Mouse (Mus musculus): Measurements from ENCODE around the gene Olfr598. TPM values are rescaled to one million over a fixed set of nuclear protein-coding genes. Genes with fewer than 3 reads are reported as not detected.

The Olfr598 gene
- total RNA-seq (2023): not detected

DNA sequence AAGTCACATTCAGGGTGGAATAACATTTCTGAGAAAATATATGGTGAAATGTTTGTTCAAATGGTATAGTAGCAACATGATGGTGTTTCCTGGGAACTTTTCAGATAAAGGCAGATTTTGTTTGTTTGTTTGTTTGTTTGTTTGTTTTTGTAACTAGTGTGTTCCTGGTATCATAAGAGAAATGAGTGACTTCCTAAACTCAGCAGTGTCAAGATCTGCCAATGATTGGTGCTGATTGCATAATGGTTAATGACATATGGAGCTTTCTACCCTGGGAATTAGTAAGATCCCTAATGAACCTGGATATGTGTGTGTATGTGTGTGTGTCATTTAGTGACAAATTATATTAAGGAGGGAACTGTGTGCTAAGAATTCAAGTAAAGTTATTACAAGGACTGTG lies at the start of gene Olfr598:
Olfr598 (plus strand) TSS at position 301 of the 400 bp plus-strand sequence.

DNA sequence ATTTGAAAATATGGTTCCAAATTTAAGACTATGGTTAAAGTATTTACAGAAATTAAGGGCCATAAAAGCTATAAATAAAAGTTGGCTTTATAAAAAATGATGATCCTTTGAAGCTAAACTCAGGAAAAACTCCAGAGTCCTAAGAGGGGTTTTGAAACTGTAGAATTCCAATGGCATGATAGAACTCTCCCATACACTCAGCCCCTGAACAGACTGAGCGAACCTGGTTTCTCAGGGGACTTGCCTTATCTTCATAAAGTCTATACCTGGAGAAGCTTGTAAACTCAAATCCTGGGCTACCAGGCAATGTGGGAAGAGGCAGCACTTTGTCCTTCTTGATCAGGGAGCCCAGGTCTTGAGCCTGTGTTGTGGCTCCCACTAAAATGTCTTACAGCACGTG lies 18.0 kb upstream of the Olfr598 start, which contains the start of gene Olfr596:
Olfr596 (plus strand) TSS at position 301 of the 400 bp plus-strand sequence.

DNA sequence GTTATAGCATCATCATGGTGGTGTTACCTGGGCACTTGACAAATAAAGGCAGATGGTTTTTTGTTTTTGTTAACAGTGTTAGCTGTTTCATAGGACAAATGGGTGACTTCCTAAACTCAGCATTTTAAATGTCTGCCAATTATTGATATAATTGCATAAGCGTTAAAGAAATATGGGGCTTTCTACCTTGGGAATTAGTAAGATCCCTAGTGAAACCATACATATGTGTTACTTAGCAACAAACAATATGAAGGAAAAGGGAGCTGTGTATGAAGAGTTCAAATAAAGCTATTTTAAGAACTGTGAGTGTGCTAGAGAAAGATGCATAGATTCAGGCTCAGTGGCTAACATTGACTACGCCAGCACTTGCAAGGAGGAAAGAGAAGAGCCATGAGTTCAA lies 7.4 kb upstream of the Olfr598 start, which contains the start of gene Olfr597:
Olfr597 (plus strand) TSS at position 301 of the 400 bp plus-strand sequence.

DNA sequence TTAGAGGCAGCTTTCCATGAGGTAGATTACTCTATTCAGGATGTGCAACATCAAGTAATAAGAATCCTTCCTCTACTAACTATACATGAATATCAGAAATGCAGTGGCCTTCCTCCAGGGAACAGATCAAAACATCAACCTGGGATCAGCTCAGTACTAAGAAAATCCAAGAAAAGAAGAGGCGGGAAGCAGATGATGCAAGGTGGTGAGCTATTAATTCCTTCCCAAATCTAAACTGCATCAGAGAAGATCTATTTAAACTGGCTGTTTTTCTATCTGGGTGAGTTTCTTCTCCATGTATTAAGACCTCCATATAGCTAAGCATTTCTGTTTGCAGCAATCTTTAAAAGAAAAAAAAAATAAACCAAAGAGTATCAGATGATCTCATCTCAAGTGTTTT lies 12.2 kb downstream of the Olfr598 start, which contains the start of gene Olfr599:
Olfr599 (plus strand) TSS at position 301 of the 400 bp plus-strand sequence.

DNA sequence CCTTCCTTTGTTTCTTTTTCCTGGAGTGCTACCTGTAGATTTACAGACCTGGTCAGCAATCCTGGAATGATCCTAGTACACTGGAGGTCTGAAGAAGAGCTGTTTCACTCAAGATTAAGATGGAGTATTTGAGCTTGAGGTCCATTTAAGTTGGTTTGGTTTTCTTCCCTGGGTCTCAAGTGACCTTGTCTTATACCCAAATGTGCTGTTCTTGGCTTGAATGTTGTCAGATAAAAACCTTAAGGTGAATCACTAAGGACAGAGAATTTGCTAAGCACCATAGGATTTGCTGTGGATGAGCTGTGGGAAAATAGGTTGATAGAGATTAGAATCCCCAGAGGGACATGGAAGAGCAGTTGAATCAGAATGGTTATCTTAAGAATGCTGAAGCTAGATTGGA lies 26.2 kb downstream of the Olfr598 start, which contains the start of gene Olfr600:
Olfr600 (minus strand) TSS at position 101 of the 400 bp plus-strand sequence.

DNA sequence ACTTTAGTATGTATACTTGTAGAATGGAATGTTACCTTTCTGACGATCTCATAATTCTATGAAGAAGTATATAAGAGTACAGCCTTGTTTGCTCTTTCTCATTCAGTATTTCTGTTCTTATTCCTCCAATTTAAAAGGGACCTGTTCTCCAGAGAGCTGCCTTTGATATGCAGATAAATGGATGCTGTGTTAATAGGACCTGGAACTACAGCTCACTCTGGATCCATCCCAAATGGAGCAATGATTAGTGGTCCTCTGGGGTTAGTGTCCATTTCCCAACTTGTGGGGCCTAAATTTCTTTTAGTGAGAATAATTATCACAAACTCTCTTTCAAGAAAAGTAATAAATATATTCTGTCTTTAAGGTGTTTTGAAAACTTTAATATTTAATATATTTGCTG lies 39.2 kb downstream of the Olfr598 start, which contains the start of gene Olfr601:
Olfr601 (minus strand) TSS at position 101 of the 400 bp plus-strand sequence.

Other genes with a start within 250 kb of the Olfr598 start
- gene Olfr584, start 241.7 kb upstream of the Olfr598 start, total RNA-seq (2023): not detected
- not detected for gene Olfr585, start 225.8 kb upstream of the Olfr598 start, total RNA-seq (2023)
- not detected for gene Olfr586, start 197.9 kb upstream of the Olfr598 start, total RNA-seq (2023)
- gene Olfr588-ps1, start 182.7 kb upstream of the Olfr598 start, total RNA-seq (2023): not detected
- gene Olfr589, start 167.2 kb upstream of the Olfr598 start, total RNA-seq (2023): not detected
- not detected for gene Olfr591, start 145.2 kb upstream of the Olfr598 start, total RNA-seq (2023)
- gene Olfr592, start 138.8 kb upstream of the Olfr598 start, total RNA-seq (2023): not detected
- not detected for gene Olfr593, start 111.7 kb upstream of the Olfr598 start, total RNA-seq (2023)
- gene Olfr594, start 106.6 kb upstream of the Olfr598 start, total RNA-seq (2023): not detected
- gene Usp17ld, start 71.1 kb upstream of the Olfr598 start, total RNA-seq (2023): not detected
- not detected for gene Olfr596, start 17.9 kb upstream of the Olfr598 start, total RNA-seq (2023)
- not detected for gene Olfr597, start 7.3 kb upstream of the Olfr598 start, total RNA-seq (2023)
- gene Olfr599, start 12.3 kb downstream of the Olfr598 start, total RNA-seq (2023): not detected
- not detected for gene Olfr600, start 26.1 kb downstream of the Olfr598 start, total RNA-seq (2023)
- not detected for gene Olfr601, start 39.1 kb downstream of the Olfr598 start, total RNA-seq (2023)
- not detected for gene Olfr603, start 62.6 kb downstream of the Olfr598 start, total RNA-seq (2023)
- gene Usp17lc, start 91.5 kb downstream of the Olfr598 start, total RNA-seq (2023): not detected
- not detected for gene Olfr605, start 121.9 kb downstream of the Olfr598 start, total RNA-seq (2023)
- gene Olfr606, start 125.5 kb downstream of the Olfr598 start, total RNA-seq (2023): not detected
- not detected for gene Olfr607, start 140.6 kb downstream of the Olfr598 start, total RNA-seq (2023)
- not detected for gene Olfr608, start 146.3 kb downstream of the Olfr598 start, total RNA-seq (2023)
- not detected for gene Olfr609, start 174.5 kb downstream of the Olfr598 start, total RNA-seq (2023)
- not detected for gene Olfr610, start 188.6 kb downstream of the Olfr598 start, total RNA-seq (2023)
- not detected for gene Olfr611, start 197.3 kb downstream of the Olfr598 start, total RNA-seq (2023)
- gene Olfr612, start 219.1 kb downstream of the Olfr598 start, total RNA-seq (2023): not detected
- not detected for gene Olfr613, start 224.5 kb downstream of the Olfr598 start, total RNA-seq (2023)
- not detected for gene Olfr615, start 232.5 kb downstream of the Olfr598 start, total RNA-seq (2023)
- gene Olfr616, start 245.6 kb downstream of the Olfr598 start, total RNA-seq (2023): not detected
- not detected for gene Olfr617, start 249.5 kb downstream of the Olfr598 start, total RNA-seq (2023)